Mouse (Mus musculus) liver, embryonic 16.5 days (tissue): ENCODE results near the gene Rhbdl3. TPM values are rescaled to one million over a fixed set of nuclear protein-coding genes. Genes with fewer than 3 reads are reported as not detected.

Experiments used
- ATAC-seq: fragments of 200-750 bp; cut with Nextera tagmentation; 2 replicates; pipeline ENCODE4 v1.8.0; 2017; ENCODE audit warnings: low read depth, mild to moderate bottlenecking, moderate number of reproducible peaks, moderate library complexity
- H3K27ac ChIP-seq: fragments of 300-500 bp; sonication (generic); 2 replicates; pipeline ENCODE4 v1.5.1; 2014; ENCODE audit warnings: mild to moderate bottlenecking, low read length
- H3K27me3 ChIP-seq: fragments of 300-500 bp; sonication (generic); 2 replicates; pipeline ENCODE4 v1.6.1; 2014; ENCODE audit warnings: low read depth, low read length, mixed read lengths; ENCODE audit not compliant: control insufficient read depth, insufficient read depth
- H3K36me3 ChIP-seq: fragments of 300-500 bp; sonication (generic); 2 replicates; pipeline ENCODE4 v1.6.1; 2014; ENCODE audit warnings: mild to moderate bottlenecking; ENCODE audit not compliant: control insufficient read depth, insufficient read depth
- H3K4me1 ChIP-seq: fragments of 300-500 bp; sonication (generic); 2 replicates; pipeline ENCODE4 v1.6.1; 2014; ENCODE audit warnings: low read depth, low read length, mixed read lengths; ENCODE audit not compliant: control insufficient read depth
- H3K4me2 ChIP-seq: fragments of 300-500 bp; sonication (generic); 2 replicates; pipeline ENCODE4 v1.6.1; 2014; ENCODE audit warnings: low read depth, low read length, mixed read lengths
- H3K4me3 ChIP-seq: fragments of 300-500 bp; sonication (generic); 2 replicates; pipeline ENCODE4 v1.5.1; 2014; ENCODE audit warnings: low read depth, mild to moderate bottlenecking, low read length
- H3K9ac ChIP-seq: fragments of 300-500 bp; sonication (generic); 2 replicates; pipeline ENCODE4 v1.6.1; 2014; ENCODE audit warnings: low read depth, low read length
- H3K9me3 ChIP-seq: fragments of 300-500 bp; sonication (generic); replicated peaks from 2 replicates; pipeline ENCODE4 v1.6.1; 2016; ENCODE audit warnings: low read length; ENCODE audit not compliant: control insufficient read depth
- WGBS: fragments of 180-500 bp; shearing (Covaris S2); extraction: QIAGEN DNeasy Blood & Tissue Kit; methylation state at CpG from one replicate; pipeline ENCODE4 v1.1.7; 2014; ENCODE audit not compliant: insufficient replicate concordance; 5-methylcytosine and 5-hydroxymethylcytosine counted together
- polyA plus RNA-seq: library from polyadenylated mRNA; unstranded; fragments of >200 nt; fragmentation: Nextera tagmentation; extraction: Ambion mirVana; gene quantifications from 2 replicates; pipeline ENCODE4 v1.2.1, GENCODE M21; 2015

Rhbdl3 gene
- polyA plus RNA-seq: 0.02 and 0.04 TPM in 2 replicates

DNA sequence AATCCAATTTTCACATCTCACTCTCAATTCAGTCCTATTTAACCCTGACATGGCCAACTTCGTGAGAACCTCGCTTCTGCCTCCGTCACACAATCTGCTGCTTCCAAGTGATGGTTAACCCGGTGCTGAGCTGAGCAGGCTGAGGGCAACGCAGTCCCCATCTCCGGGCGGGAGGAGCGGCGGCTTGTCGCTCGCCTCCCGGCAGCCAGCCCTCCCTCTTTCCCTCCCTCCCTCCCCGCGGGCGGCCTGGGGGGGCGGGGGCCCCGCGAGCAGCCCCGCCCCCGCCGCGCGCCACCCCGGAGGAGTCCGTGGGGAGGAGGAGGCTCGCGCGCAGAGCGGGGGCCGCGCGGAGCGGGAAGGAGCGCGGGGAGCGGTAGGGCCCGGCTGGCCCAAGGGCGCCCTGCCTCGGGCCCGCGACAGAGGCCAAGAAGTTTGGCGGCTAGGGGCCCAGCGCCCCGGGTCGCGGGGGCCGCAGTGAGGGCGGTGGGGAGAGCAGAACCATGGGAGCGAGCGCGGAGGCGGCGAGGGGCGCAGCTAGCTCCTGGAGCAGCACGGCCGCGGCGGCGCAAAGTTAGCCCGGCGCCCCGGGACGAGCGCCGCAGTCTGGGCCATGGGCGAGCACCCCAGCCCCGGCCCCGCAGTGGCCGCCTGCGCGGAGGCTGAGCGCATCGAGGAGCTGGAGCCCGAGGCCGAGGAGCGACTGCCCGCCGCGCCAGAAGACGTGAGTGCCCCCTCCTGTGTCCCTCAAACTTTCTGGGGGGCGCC, at the start of gene Rhbdl3:
TSS of gene Rhbdl3 (plus strand) at position 362 of the 765 bp plus-strand sequence.
- H3K27ac ChIP-seq: no peak within 1 kb of the TSS
- H3K27me3 ChIP-seq: peaks cover 64% of the 10 kb centered on the region
- H3K36me3 ChIP-seq: no peaks in the 10 kb centered on the region
- WGBS: under 1% methylated on average over 73 of the region's 81 CpGs
- peak within 1 kb of the TSS; percentile 70 for H3K4me2 ChIP-seq
- peak; percentile 21; the same call in 1 of the 2 replicates for ATAC-seq
- H3K4me3 ChIP-seq: peak within 1 kb of the TSS; percentile 56
- no peak within 1 kb of the TSS for H3K9ac ChIP-seq
- H3K4me1 ChIP-seq: peaks cover 3% of the 10 kb centered on the region
- no peaks in the 10 kb centered on the region for H3K9me3 ChIP-seq

DNA sequence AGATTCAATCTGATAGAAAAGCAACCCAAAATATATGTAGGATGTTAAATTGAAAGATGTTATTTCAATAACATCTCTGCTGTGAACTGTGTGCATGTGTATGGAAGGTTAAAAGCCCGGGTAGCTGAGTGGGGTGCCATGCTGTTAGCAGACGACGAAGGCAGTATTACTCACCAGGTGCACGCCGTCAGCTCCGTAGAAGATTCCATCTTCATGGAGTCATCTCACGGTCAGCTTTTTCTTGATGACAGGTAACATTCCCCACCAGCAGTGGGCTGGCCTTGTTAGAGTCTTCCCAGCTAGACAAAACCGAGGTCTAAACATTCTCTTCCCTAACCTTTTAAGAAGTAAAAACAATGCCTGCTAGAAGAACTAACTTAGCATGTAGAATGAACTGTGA, 36.6 kb upstream of the Rhbdl3 start:
- ATAC-seq: no peak
- Histone ChIP-seq H3K4me2 (no peak overlapping the region), H3K9ac (no peak overlapping the region), H3K27ac (no peak overlapping the region), H3K4me3 (no peak overlapping the region), H3K36me3 (peaks cover 4% of the 10 kb centered on the region; the same call in 1 of the 2 replicates), H3K9me3 (no peaks in the 10 kb centered on the region), H3K4me1 (no peaks in the 10 kb centered on the region), H3K27me3 (no peaks in the 10 kb centered on the region)
- WGBS: 84% methylated on average over 8 of the region's 8 CpGs

DNA sequence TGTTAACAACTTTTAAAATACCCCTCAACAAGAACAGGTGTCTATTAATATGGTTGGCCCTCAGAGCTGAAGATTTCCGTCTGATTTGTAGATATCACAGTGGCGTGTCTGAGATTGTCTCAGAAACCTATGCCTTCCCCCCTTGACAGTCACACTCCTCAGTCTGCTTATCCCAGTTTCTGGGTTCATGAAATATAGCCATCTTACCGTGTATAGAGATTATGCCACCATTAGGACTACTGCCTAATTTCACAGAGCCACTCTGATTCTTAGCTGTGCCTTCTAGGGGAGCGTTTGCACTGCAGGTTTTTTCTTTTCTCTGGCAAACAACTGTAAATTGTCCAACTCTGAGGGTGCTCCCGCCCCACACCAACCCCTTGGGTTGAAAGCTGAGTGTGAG, 29.6 kb upstream of the Rhbdl3 start:
- 56% methylated on average over 5 of the region's 5 CpGs for WGBS
- Histone ChIP-seq H3K4me3 (no peak overlapping the region), H3K4me2 (no peak overlapping the region), H3K36me3 (no peaks in the 10 kb centered on the region; the same call in 1 of the 2 replicates), H3K9ac (no peak overlapping the region), H3K27ac (no peak overlapping the region), H3K27me3 (no peaks in the 10 kb centered on the region), H3K9me3 (no peaks in the 10 kb centered on the region), H3K4me1 (no peaks in the 10 kb centered on the region)
- no peak for ATAC-seq

DNA sequence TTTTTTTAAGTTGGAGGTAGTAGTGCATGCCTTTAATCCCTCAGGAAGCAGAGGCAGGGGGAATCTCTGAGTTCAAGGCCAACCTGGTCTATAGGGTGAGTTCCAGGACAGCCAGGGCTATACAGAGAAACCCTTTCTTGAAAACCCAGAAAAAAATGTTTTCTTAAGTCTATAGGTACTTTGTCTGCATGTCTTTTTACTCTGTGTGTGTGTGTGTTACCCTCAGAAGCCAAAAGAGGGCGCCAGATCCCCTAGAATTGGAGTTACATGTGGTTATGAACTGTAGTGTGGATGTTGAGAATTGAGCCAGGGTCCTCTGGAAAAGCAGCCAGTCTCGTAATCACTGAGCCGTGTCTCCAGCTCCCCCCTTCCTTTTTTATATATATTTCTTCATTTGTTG, 25.7 kb upstream of the Rhbdl3 start:
- Histone ChIP-seq H3K9ac (no peak overlapping the region), H3K4me2 (no peak overlapping the region), H3K4me3 (no peak overlapping the region), H3K27me3 (no peaks in the 10 kb centered on the region), H3K36me3 (no peaks in the 10 kb centered on the region), H3K27ac (no peak overlapping the region), H3K4me1 (no peaks in the 10 kb centered on the region), H3K9me3 (no peaks in the 10 kb centered on the region)
- ATAC-seq: no peak
- 50% methylated on average over 3 of the region's 3 CpGs for WGBS

DNA sequence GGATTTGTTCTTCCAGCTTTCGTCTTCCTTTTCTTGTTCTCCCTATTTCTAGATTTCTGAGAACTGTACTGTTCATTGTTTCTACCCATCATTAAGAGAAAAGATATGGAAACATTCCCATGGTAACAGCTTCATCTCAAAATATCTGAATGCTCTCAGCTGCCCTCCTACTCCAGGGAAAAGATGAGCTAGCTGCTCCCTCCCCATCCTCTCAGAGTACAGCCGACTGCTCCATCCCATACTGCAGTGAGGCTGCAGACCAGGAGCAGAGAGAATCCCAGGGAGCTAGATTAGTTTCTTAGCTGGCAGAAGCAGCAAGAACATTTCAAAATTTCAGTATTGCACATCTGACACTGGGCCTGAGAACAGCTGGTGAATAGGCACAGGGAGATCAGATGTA, 22.7 kb upstream of the Rhbdl3 start:
- no peaks in the 10 kb centered on the region for H3K27me3 ChIP-seq
- no peaks in the 10 kb centered on the region for H3K9me3 ChIP-seq
- H3K9ac ChIP-seq: no peak overlapping the region
- 50% methylated on average over 2 of the region's 2 CpGs for WGBS
- no peak for ATAC-seq
- no peak overlapping the region for H3K27ac ChIP-seq
- no peaks in the 10 kb centered on the region for H3K36me3 ChIP-seq
- H3K4me2 ChIP-seq: no peak overlapping the region
- no peaks in the 10 kb centered on the region for H3K4me1 ChIP-seq
- no peak overlapping the region for H3K4me3 ChIP-seq

DNA sequence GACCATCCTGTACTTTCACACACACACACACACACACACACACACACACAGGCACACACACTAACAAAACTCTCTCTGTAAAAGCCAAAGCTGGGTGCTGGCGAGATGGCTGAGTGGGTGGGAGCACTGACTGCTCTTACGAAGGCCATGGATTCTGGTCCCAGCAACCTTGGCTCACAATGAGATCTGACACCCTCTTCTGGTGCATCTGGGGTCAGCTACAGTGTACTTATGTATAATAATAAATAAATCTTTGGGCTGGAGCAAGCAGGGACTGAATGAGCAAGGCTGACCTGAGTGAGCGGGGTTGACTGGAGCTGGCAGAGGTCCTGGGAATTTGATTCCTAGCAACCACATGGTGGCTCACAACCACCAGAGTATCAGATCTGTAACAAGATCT, 16.9 kb upstream of the Rhbdl3 start:
- Histone ChIP-seq H3K4me2 (no peak overlapping the region), H3K9me3 (no peaks in the 10 kb centered on the region), H3K27me3 (no peaks in the 10 kb centered on the region), H3K4me3 (no peak overlapping the region), H3K27ac (no peak overlapping the region), H3K36me3 (no peaks in the 10 kb centered on the region), H3K9ac (no peak overlapping the region), H3K4me1 (no peaks in the 10 kb centered on the region)
- no peak for ATAC-seq
- 65% methylated on average over 3 of the region's 3 CpGs for WGBS

DNA sequence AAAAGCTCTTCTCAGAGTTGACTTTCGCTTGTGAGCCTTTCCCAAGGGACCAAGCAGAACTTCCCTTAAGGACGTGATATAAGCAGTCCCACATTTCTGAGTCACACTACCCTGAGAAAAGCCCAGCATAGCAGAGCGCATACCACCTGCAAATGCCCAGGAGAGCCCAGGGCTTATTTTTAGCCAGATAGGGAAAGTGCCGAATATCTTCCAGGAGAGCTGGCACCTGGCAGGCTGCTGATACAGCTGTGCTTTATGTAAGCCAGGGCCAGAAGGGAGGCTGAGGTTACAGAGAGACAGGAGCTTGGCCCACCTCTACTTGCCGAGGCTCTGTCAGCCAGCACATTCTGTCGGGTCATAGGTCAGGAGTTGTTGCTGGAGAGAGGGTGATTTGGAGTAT, 16.1 kb upstream of the Rhbdl3 start:
- WGBS: 43% methylated on average over 6 of the region's 6 CpGs
- no peak overlapping the region for H3K27ac ChIP-seq
- H3K4me2 ChIP-seq: no peak overlapping the region
- no peaks in the 10 kb centered on the region; the same call in 1 of the 2 replicates for H3K27me3 ChIP-seq
- H3K9ac ChIP-seq: no peak overlapping the region
- no peak for ATAC-seq
- H3K4me1 ChIP-seq: no peaks in the 10 kb centered on the region
- H3K4me3 ChIP-seq: no peak overlapping the region
- no peaks in the 10 kb centered on the region for H3K36me3 ChIP-seq
- no peaks in the 10 kb centered on the region for H3K9me3 ChIP-seq

DNA sequence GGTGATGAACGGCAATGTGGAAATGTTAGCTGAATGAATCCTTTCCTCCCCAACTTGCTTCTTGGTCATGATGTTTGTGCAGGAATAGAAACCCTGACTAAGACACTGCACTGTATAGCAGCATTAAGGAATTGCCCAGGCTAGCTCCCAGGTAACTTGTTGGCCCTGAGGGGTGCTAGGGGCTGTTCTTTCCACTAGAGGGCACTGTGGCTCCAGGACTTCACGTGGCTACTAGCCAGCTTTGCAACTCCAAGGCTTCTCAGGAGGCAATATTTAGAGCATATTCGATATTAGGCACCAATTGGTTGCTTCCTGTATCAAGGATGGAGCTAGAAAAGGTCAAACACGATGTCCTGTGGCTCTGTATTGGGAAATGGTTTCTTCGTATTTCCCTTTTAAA, 13.6 kb upstream of the Rhbdl3 start:
- H3K4me2 ChIP-seq: no peak overlapping the region
- no peaks in the 10 kb centered on the region for H3K9me3 ChIP-seq
- H3K4me3 ChIP-seq: no peak overlapping the region
- no peaks in the 10 kb centered on the region; the same call in 1 of the 2 replicates for H3K27me3 ChIP-seq
- H3K9ac ChIP-seq: no peak overlapping the region
- H3K4me1 ChIP-seq: no peaks in the 10 kb centered on the region
- H3K36me3 ChIP-seq: no peaks in the 10 kb centered on the region
- ATAC-seq: no peak
- no peak overlapping the region for H3K27ac ChIP-seq
- WGBS: 12% methylated on average over 5 of the region's 5 CpGs

DNA sequence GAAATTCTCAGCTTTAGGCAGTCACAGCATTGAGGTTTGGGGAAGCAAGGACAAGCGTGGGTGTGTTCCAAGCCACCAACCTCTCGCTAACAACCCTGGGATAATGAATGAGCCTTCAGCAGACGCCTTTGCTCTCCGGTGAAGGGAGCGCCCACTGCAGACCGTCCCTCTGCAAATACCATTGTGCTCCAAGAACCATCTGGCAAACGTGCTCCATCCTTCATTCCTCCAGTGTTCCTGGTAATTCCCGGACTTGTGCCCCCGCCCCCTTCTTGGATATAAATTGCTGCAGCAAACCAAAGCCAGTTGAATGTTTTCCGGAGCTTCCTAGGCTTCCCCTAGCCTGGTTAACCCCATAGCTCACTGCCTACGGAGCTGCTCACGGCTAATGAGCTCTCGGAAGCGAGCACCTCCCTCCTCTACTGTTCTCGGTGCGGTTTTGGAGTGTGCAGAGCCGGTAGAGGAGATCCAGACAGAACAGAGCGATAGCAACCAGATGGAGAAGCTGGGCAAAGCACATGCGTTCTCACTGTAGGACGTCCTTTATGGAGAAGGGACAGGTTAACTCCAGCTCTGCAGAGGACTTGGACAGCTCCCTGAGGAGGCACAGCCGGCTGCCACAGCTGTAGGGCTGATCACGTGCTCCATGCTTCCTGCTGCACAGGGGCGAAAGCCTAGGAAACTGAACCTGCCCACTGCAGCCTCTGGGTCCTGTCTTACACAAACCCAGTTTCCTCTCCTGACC, 10.8 kb upstream of the Rhbdl3 start:
- H3K9ac ChIP-seq: no peak overlapping the region
- WGBS: 2% methylated on average over 23 of the region's 23 CpGs
- H3K4me3 ChIP-seq: no peak overlapping the region
- H3K36me3 ChIP-seq: no peaks in the 10 kb centered on the region
- H3K4me1 ChIP-seq: no peaks in the 10 kb centered on the region
- peaks cover 2% of the 10 kb centered on the region; the same call in 1 of the 2 replicates for H3K27me3 ChIP-seq
- no peak; the same call in 1 of the 2 replicates for ATAC-seq
- peak overlapping the region; percentile 42 for H3K4me2 ChIP-seq
- no peak overlapping the region for H3K27ac ChIP-seq
- H3K9me3 ChIP-seq: no peaks in the 10 kb centered on the region
